Mouse (Mus musculus): ENCODE results near the gene Bcas3.

DNA sequence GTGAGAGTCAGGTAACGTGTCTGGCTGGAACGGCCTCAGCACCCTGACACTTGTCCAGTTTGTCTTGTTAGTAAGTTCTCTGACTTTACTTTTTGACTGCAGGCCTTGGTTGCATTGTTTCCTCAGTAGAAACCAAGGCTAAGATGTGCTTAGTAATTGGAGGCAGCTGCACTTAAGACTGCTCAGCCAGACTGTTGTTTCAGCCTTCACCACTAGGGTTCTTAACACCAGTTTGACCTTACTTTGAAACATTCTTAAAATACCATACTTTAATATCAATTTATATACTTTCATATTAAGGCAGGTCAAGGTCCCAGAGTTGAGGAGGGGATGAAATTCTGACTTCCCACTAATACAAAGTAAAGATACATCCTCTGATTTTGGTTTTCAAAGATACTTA lies 273.9 kb downstream of the Bcas3 start:
- no peak for TF ChIP-seq CTCF (IDR thresholded peaks at IDR 0.05; ENCODE audit: extremely low read depth, insufficient read depth, insufficient read length, insufficient replicate concordance)
- no peak for TF ChIP-seq POLR2A (IDR thresholded peaks at IDR 0.05; ENCODE audit: low read depth, low read length)
